Mouse (Mus musculus) heart, adult 2 months (tissue): ENCODE results near the gene Ldlrad2.

Source experiments
- CTCF ChIP-seq: fragments of 200-600 bp; IDR thresholded peaks from 2 replicates; pipeline ENCODE4 v1.8.1; 2022; ENCODE audit warnings: antibody characterized with exemption, mild to moderate bottlenecking, moderate library complexity
- EP300 ChIP-seq: fragments of 200-500 bp; IDR thresholded peaks from 2 replicates; pipeline ENCODE4 v1.6.1; 2011; ENCODE audit warnings: low read depth, low read length, control low read depth; ENCODE audit not compliant: insufficient read depth
- POLR2A ChIP-seq: fragments of 200-500 bp; IDR thresholded peaks from 2 replicates; pipeline ENCODE4 v1.6.1; 2011; ENCODE audit warnings: mild to moderate bottlenecking, low read depth, low read length, control low read depth; ENCODE audit not compliant: insufficient read depth

DNA sequence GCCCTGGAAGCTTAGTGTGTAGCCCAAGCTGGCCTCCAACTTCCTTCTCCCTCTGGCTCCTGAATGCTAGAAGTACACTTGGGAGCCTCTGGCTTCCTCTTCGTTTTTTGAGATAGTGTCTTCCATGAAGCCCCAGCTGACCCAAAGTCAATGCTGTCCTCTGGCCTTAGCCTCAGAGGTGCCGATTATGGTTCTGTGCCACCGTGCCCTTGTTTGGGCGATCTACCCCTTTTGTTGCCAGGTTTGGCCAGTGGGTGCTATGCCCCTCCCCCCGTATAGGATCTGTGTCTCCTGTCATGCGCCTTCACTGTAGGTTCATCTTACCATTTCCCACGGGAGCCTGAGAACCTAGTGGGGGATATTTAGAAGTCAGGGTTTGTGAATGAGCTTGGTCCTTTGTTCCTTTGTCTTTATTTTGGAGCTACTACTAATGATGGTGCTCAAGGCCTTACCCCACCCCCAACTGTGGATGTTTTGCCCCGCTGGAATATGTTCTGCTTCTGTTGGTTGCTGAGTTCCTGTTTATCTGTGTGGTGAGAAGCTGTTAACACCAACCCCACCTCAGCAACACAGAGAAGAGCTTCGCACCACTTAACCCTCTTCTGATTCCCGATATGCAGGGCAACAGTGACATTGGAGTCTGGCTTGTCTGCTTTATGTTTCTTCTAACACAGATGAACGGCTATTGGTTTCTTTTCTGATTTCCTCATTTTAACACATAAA, 29.2 kb upstream of the Ldlrad2 start:
- TF ChIP-seq CTCF, result no peak
- no peak for TF ChIP-seq POLR2A
- no peak for TF ChIP-seq EP300
